Mouse (Mus musculus) frontal cortex, adult 2 months (tissue): ENCODE results near the gene Eef2kmt. TPM values are rescaled to one million over a fixed set of nuclear protein-coding genes. Genes with fewer than 3 reads are reported as not detected.
"Not testable (repeated sequence)": the region's sequence is repeated elsewhere in the genome, so short reads cannot be mapped to it uniquely, and the experiment has no call there.

Experiments
- DNase-seq, 2 experiments: peaks; one replicate each; pipeline ENCODE4 v3.0.0; 2022; ENCODE audit warnings: low spot score in 1 of 2; ENCODE audit errors: extremely low spot score in 1 of 2
- polyA plus RNA-seq: library from polyadenylated mRNA; depleted of rRNA; stranded (reverse); fragments of >200 nt; gene quantifications from 2 replicates; pipeline ENCODE4 v1.2.3, GENCODE M21; 2012; rRNA removed

The Eef2kmt gene
- polyA plus RNA-seq, 1 experiment: 11.5 TPM

- not testable (repeated sequence) for DNase-seq
These were observed 28.3 kb downstream of the Eef2kmt start for GRCm38 (mm10) chr16:5227501-5227900.

DNA sequence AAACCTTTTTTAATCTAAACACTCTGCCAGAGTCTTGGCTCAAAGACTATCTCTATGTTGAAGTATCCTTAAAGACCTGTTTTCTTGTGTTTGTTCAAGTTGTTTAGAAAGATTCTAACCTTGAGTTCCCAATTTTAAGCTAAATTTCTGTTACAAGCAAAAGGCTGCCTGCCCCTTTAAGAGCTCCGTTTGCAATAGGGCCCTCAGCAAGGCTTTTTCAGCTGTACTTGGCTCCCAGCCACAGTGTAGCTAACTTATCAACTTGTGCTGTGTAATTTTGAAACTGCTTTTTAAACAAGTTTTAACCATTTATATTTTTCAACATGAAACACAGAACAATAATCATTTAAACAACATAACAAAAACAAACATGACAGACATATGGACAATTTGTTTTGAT, 29.2 kb downstream of the Eef2kmt start:
- not testable (repeated sequence) for DNase-seq

DNA sequence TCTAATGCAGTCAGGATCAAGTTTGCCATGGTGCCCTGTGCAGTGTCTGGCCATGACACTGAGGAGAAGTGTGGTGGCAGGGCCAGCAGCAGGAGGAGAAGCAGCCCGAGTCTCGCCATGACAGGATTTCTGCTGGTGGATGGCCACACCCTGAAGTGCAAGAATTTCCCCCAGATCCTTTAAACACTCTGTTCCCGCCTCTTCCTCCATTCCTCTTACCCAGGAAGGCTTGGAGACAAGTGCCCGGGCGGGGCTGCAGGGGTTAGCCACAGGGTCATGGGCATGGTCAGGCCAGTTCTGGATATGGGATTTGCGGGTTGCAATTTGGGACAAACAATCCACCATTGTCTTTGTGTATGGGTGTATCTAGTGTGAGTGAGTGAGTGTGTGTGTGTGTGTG, 33.6 kb downstream of the Eef2kmt start, which contains the start of gene AU021092:
AU021092 (minus strand) TSS at position 160 of the 400 bp plus-strand sequence.
- DNase-seq: no peak

DNA sequence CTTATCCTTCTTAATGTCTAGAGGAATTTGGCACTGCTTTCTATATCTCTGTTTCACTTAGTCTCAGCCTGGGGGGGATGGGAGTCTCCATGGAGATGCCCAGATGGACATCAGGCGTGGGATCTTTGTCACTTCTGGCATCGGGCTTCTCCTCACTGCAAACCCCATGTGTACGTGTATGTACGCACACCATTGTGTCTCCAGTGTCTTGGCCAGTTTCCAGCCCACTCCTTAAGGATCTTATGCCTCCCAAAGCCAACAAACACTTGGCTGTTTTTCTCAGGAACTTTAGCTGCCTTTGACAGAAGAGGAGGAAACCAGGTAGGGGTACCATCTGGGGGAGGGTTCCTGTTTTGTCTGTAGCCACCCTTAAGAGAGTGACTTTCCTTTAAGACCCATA, 34.4 kb downstream of the Eef2kmt start:
- DNase-seq: no peak

GRCm38 (mm10) chr16:5217341-5218133, 38.2 kb downstream of the Eef2kmt start:
- no peak for DNase-seq

DNA sequence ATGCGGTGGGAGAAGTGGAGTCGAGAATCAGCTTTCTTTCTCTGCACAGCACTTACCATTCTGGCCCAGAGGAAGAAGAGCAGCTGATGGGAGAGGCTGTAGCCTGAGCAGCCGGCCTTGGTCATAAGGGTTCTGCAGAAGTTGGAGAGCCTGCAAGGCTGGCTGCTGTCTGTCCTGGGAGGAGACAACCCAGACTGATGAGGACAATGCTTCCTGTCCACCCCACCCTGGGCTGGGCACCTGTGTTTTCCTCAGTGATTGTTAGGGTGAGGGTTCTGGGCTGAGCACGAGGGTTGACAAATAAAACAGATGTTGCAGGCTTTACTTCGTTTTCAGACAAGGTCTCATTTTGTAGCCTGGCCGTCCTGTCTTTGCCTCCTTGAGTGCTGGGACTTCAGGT, 39.1 kb downstream of the Eef2kmt start:
- DNase-seq: no peak

- peak in 1 of 2 experiments; percentile 45 for DNase-seq
These were observed 41.7 kb downstream of the Eef2kmt start for GRCm38 (mm10) chr16:5214126-5214525.

GRCm38 (mm10) chr16:5212150-5212549, 43.6 kb downstream of the Eef2kmt start:
- DNase-seq: peak in 1 of 2 experiments; percentile 48

DNA sequence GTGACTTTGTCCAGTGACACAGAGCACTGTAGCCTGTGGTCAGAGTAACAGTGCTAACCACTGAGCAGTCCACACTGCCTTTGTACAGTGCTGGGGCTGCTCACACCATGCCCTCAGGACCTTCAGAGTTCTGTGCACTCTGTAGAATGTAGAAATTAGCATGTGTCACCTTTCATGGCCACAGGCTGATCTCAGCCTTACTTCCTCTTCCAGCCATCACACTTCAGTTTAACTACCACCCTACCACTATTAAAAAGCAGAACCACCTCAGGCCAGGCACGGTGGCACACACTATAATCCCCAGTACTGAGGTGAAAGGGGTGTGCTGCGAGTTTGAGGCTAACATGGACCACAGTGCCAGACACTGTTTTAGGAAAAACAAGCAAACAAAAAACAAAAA, 45.4 kb downstream of the Eef2kmt start:
- no peak for DNase-seq

GRCm38 (mm10) chr16:5206051-5206450, 49.7 kb downstream of the Eef2kmt start:
- peak in 1 of 2 experiments; percentile 46 for DNase-seq

GRCm38 (mm10) chr16:5205431-5205970, 50.3 kb downstream of the Eef2kmt start:
- DNase-seq: no peak

GRCm38 (mm10) chr16:5203668-5204433, 51.9 kb downstream of the Eef2kmt start, which contains the start of gene Nagpa:
TSS of gene Nagpa (minus strand) at chr16:5204012.
- DNase-seq: peak; percentile 45 to 80

GRCm38 (mm10) chr16:5203200-5203599, 52.6 kb downstream of the Eef2kmt start:
- DNase-seq: no peak

- DNase-seq: peak in 1 of 2 experiments; percentile 74
These were observed 53.1 kb downstream of the Eef2kmt start for GRCm38 (mm10) chr16:5202681-5203080.

DNA sequence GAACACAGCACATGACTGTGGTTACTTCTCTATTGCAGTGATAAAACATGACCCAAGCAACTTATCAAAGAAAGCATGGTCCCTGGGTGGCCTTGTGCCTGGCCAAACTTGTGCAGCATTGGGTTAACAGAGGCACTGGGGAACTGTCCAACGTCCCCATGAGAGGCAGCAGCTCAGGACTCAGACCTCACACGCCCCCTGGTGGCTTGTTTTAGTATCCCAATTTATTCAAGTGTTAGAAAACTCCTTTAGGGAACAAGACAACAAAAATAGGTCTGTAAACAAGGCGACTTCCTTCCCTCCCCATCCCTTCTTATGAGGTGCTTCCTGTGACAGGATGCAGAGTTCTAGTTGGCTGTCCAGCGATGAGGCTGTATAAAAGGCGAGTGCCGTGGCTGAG, 60.7 kb downstream of the Eef2kmt start:
- DNase-seq: peak in 1 of 2 experiments; percentile 78

Other genes with a start within 250 kb of the Eef2kmt start
- 0.92 and 0.94 TPM in 2 replicates for gene Smim22, start 248.7 kb downstream of the Eef2kmt start, polyA plus RNA-seq
- gene Rogdi, start 242.4 kb downstream of the Eef2kmt start, polyA plus RNA-seq: 320 and 348 TPM in 2 replicates
- gene Glyr1, start 206.1 kb downstream of the Eef2kmt start, polyA plus RNA-seq: 139 and 151 TPM in 2 replicates
- 28.6 and 34.9 TPM in 2 replicates for gene Ubn1, start 205.9 kb downstream of the Eef2kmt start, polyA plus RNA-seq
- 0.17 and 0.24 TPM in 2 replicates for gene Ppl, start 123.6 kb downstream of the Eef2kmt start, polyA plus RNA-seq
- 8.0 and 9.2 TPM in 2 replicates for gene Sec14l5, start 108.9 kb downstream of the Eef2kmt start, polyA plus RNA-seq
- 19.2 and 20.1 TPM in 2 replicates for gene Nagpa, start 52.0 kb downstream of the Eef2kmt start, polyA plus RNA-seq
- gene AU021092, start 33.7 kb downstream of the Eef2kmt start, polyA plus RNA-seq: 7.9 and 8.0 TPM in 2 replicates
- 52.9 and 56.7 TPM in 2 replicates for gene Alg1, start 22.4 kb downstream of the Eef2kmt start, polyA plus RNA-seq